Mouse (Mus musculus): ENCODE data around the gene Olfr110. TPM values are rescaled to one million over a fixed set of nuclear protein-coding genes. Genes with fewer than 3 reads are reported as not detected.

Olfr110 gene
- polyA plus RNA-seq (2012; ENCODE audit: low replicate concordance): not detected in 2 replicates

GRCm38 (mm10) chr17:37491930-37492518 is at the start of gene Olfr110:
TSS of gene Olfr110 (plus strand) at chr17:37492468.

GRCm38 (mm10) chr17:37445180-37445579 is 47.1 kb upstream of the Olfr110 start, which contains the start of gene Olfr108:
TSS of gene Olfr108 (plus strand) at chr17:37445480.

GRCm38 (mm10) chr17:37458616-37459015 is 33.7 kb upstream of the Olfr110 start, which contains the start of gene Olfr109:
TSS of gene Olfr109 (plus strand) at chr17:37458916.

GRCm38 (mm10) chr17:37483452-37483851 is 8.8 kb upstream of the Olfr110 start, which contains the start of gene H2-M2:
TSS of gene H2-M2 (minus strand) at chr17:37483552.

GRCm38 (mm10) chr17:37507730-37508129 is 15.5 kb downstream of the Olfr110 start, which contains the start of gene Olfr111:
TSS of gene Olfr111 (plus strand) at chr17:37508030.

Other genes with a start within 250 kb of the Olfr110 start
- gene Olfr98, start 228.7 kb upstream of the Olfr110 start, polyA plus RNA-seq (2012; ENCODE audit: low replicate concordance): not detected in 2 replicates
- 2.8 and 9.9 TPM in 2 replicates for gene H2-M3, start 222.2 kb upstream of the Olfr110 start, polyA plus RNA-seq (2012; ENCODE audit: low replicate concordance)
- gene Olfr99, start 209.0 kb upstream of the Olfr110 start, polyA plus RNA-seq (2012; ENCODE audit: low replicate concordance): not detected in 2 replicates
- not detected in 2 replicates for gene Olfr101, start 188.2 kb upstream of the Olfr110 start, polyA plus RNA-seq (2012; ENCODE audit: low replicate concordance)
- not detected in 2 replicates for gene Olfr102, start 175.4 kb upstream of the Olfr110 start, polyA plus RNA-seq (2012; ENCODE audit: low replicate concordance)
- not detected in 2 replicates for gene Olfr103, start 152.8 kb upstream of the Olfr110 start, polyA plus RNA-seq (2012; ENCODE audit: low replicate concordance)
- gene Olfr104-ps, start 132.9 kb upstream of the Olfr110 start, polyA plus RNA-seq (2012; ENCODE audit: low replicate concordance): not detected in 2 replicates
- gene Olfr105-ps, start 113.4 kb upstream of the Olfr110 start, polyA plus RNA-seq (2012; ENCODE audit: low replicate concordance): not detected in 2 replicates
- gene Olfr106-ps, start 102.1 kb upstream of the Olfr110 start, polyA plus RNA-seq (2012; ENCODE audit: low replicate concordance): not detected in 2 replicates
- gene Olfr107, start 93.2 kb upstream of the Olfr110 start, polyA plus RNA-seq (2012; ENCODE audit: low replicate concordance): not detected in 2 replicates
- not detected in 2 replicates for gene Olfr108, start 47.0 kb upstream of the Olfr110 start, polyA plus RNA-seq (2012; ENCODE audit: low replicate concordance)
- gene Olfr109, start 33.6 kb upstream of the Olfr110 start, polyA plus RNA-seq (2012; ENCODE audit: low replicate concordance): not detected in 2 replicates
- gene H2-M2, start 8.9 kb upstream of the Olfr110 start, polyA plus RNA-seq (2012; ENCODE audit: low replicate concordance): 0.64 and 1.3 TPM in 2 replicates
- not detected in 2 replicates for gene Olfr111, start 15.6 kb downstream of the Olfr110 start, polyA plus RNA-seq (2012; ENCODE audit: low replicate concordance)
- not detected in 2 replicates for gene Olfr112, start 77.0 kb downstream of the Olfr110 start, polyA plus RNA-seq (2012; ENCODE audit: low replicate concordance)
- not detected in 2 replicates for gene Olfr113, start 85.2 kb downstream of the Olfr110 start, polyA plus RNA-seq (2012; ENCODE audit: low replicate concordance)
- not detected in 2 replicates for gene Olfr114, start 100.3 kb downstream of the Olfr110 start, polyA plus RNA-seq (2012; ENCODE audit: low replicate concordance)
- gene Olfr115, start 134.6 kb downstream of the Olfr110 start, polyA plus RNA-seq (2012; ENCODE audit: low replicate concordance): not detected in 2 replicates
- gene Olfr116, start 134.7 kb downstream of the Olfr110 start, polyA plus RNA-seq (2012; ENCODE audit: low replicate concordance): not detected in 2 replicates
- gene Olfr117, start 171.3 kb downstream of the Olfr110 start, polyA plus RNA-seq (2012; ENCODE audit: low replicate concordance): not detected in 2 replicates
- gene Olfr118, start 174.5 kb downstream of the Olfr110 start, polyA plus RNA-seq (2012; ENCODE audit: low replicate concordance): not detected in 2 replicates
- gene Olfr119, start 204.1 kb downstream of the Olfr110 start, polyA plus RNA-seq (2012; ENCODE audit: low replicate concordance): not detected in 2 replicates
- gene Olfr120, start 229.3 kb downstream of the Olfr110 start, polyA plus RNA-seq (2012; ENCODE audit: low replicate concordance): not detected in 2 replicates